Mouse (Mus musculus) liver, embryonic 13.5 days (tissue): ENCODE measurements around the gene Defb48. TPM values are rescaled to one million over a fixed set of nuclear protein-coding genes. Genes with fewer than 3 reads are reported as not detected.

Experiments used
- ATAC-seq: fragments of 200-750 bp; cut with Nextera tagmentation; 2 replicates; pipeline ENCODE4 v1.8.0; 2017; ENCODE audit warnings: low read depth, mild to moderate bottlenecking, moderate number of reproducible peaks, moderate library complexity
- DNase-seq: peaks from one replicate; pipeline ENCODE4 v3.0.0; 2022
- H3K27ac ChIP-seq: fragments of 300-500 bp; sonication (generic); 2 replicates; pipeline ENCODE4 v1.5.1; 2015; ENCODE audit warnings: moderate library complexity, mild to moderate bottlenecking, inconsistent platforms
- H3K27me3 ChIP-seq: fragments of 300-500 bp; sonication (generic); 2 replicates; pipeline ENCODE4 v1.6.1; 2015; ENCODE audit warnings: mild to moderate bottlenecking, inconsistent platforms
- H3K36me3 ChIP-seq: fragments of 300-500 bp; sonication (generic); 2 replicates; pipeline ENCODE4 v1.6.1; 2015; ENCODE audit warnings: mild to moderate bottlenecking, inconsistent platforms
- H3K4me1 ChIP-seq: fragments of 300-500 bp; sonication (generic); replicated peaks from 2 replicates; pipeline ENCODE4 v1.6.1; 2015; ENCODE audit warnings: inconsistent platforms
- H3K4me2 ChIP-seq: fragments of 300-500 bp; sonication (generic); 2 replicates; pipeline ENCODE4 v1.6.1; 2015; ENCODE audit warnings: inconsistent platforms, mild to moderate bottlenecking, moderate library complexity
- H3K4me3 ChIP-seq: fragments of 300-500 bp; sonication (generic); replicated peaks from 2 replicates; pipeline ENCODE4 v1.5.1; 2015; ENCODE audit warnings: mild to moderate bottlenecking, inconsistent platforms
- H3K9ac ChIP-seq: fragments of 300-500 bp; sonication (generic); 2 replicates; pipeline ENCODE4 v1.6.1; 2015; ENCODE audit warnings: mild to moderate bottlenecking, inconsistent platforms
- H3K9me3 ChIP-seq: fragments of 300-500 bp; sonication (generic); replicated peaks from 2 replicates; pipeline ENCODE4 v1.6.1; 2016; ENCODE audit warnings: inconsistent platforms
- WGBS: fragments of 180-500 bp; shearing (Covaris S2); methylation state at CpG from one replicate; pipeline ENCODE4 v1.1.7; 2015; ENCODE audit not compliant: insufficient replicate concordance; 5-methylcytosine and 5-hydroxymethylcytosine counted together
- polyA plus RNA-seq: library from polyadenylated mRNA; unstranded; fragments of >200 nt; fragmentation: Nextera tagmentation; extraction: Ambion mirVana; gene quantifications from 2 replicates; pipeline ENCODE4 v1.2.1, GENCODE M21; 2015

Defb48 gene
- polyA plus RNA-seq, 1 experiment from 2014 or later: not detected

DNA sequence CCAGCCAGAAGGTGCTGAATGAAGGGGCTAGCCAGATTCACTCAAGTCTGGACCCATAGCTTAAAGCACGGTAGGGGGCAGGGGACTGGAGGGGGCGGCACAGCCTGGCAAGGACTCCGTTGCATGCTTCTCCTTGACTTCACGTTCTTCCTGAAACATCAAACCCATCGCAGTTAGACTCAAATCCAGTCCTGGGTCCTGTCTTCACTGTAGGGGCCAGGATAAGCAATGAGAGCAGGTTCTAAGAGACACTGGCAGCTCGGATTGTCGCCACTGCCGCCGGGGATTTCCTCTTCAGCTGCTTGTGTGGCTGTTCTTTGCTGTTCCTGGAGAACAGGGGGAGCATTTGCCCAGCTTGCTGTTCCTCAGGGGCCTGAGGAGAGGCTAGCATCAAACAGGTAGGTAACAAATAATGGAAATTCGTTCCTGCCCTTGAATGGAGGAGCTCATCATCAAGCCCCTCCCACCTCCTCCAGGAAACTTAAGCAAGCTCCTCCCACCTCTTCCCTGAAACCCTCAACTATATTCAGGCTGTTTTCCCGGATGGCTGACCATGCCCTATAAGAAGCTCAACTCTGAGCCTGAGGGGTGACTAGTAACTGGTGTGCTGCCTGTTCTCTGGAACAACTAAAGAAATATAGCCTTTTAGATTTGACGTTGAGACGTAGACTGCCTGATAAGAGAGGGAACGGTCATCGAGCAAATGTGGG lies 18.3 kb downstream of the Defb48 start:
- ATAC-seq: no peak
- Histone ChIP-seq H3K27me3 (no peaks in the 10 kb centered on the region), H3K27ac (no peak overlapping the region), H3K36me3 (no peaks in the 10 kb centered on the region), H3K4me3 (peak overlapping the region; percentile 10), H3K9me3 (no peaks in the 10 kb centered on the region), H3K4me2 (peak overlapping the region; percentile 44), H3K4me1 (no peaks in the 10 kb centered on the region), H3K9ac (no peak overlapping the region)
- 28% methylated on average over 15 of the region's 15 CpGs for WGBS
- DNase-seq: no peak

DNA sequence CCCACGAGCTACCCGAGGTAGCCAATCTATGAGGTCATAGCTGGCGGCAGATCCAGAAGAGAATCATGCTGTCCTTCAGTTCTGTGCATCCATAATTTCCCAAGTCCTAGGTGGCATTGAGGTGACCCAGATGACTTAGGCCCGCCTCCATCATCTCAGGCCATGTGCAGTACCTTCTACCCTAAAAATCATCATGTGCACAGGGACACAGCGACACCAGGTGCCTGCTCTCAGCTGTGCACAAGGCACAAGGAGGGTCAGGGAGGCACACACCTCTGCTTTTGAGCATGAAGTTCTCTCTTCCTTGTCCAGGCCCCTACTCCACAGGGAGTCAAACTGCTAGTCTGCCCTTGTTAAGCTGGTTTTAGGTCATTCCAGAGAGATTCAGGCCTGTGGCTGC lies 19.0 kb downstream of the Defb48 start:
- Histone ChIP-seq H3K27me3 (no peaks in the 10 kb centered on the region), H3K36me3 (no peaks in the 10 kb centered on the region), H3K9ac (no peak overlapping the region), H3K4me2 (no peak overlapping the region; the same call in 1 of the 2 replicates), H3K27ac (no peak overlapping the region), H3K9me3 (no peaks in the 10 kb centered on the region), H3K4me3 (no peak overlapping the region), H3K4me1 (no peaks in the 10 kb centered on the region)
- ATAC-seq: no peak
- 68% methylated on average over 5 of the region's 5 CpGs for WGBS
- no peak for DNase-seq

DNA sequence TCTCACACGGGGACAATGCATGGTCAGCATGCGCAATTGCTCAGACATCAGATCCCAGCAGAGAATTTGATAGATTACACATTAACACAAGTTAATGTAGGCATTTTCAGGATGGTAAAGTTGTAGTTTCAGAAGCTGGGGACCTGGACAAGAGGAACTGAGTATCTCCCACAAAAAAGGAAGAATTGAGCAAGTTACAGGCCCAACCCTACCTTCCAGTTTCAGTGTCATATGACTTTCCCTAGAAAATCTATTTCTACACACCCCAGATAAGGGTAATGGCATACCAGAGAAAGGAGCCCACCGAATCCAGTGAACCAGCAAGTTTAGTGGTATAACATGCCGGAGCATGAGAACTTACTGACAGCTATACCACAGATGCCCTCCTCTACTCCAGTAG lies 20.7 kb downstream of the Defb48 start:
- Histone ChIP-seq H3K36me3 (peaks cover 3% of the 10 kb centered on the region; the same call in 1 of the 2 replicates), H3K4me1 (no peaks in the 10 kb centered on the region), H3K27me3 (no peaks in the 10 kb centered on the region), H3K4me3 (no peak overlapping the region), H3K9me3 (no peaks in the 10 kb centered on the region), H3K9ac (no peak overlapping the region), H3K4me2 (no peak overlapping the region), H3K27ac (no peak overlapping the region)
- ATAC-seq (no peak), DNase-seq (no peak)
- WGBS: 68% methylated on average over 4 of the region's 4 CpGs

DNA sequence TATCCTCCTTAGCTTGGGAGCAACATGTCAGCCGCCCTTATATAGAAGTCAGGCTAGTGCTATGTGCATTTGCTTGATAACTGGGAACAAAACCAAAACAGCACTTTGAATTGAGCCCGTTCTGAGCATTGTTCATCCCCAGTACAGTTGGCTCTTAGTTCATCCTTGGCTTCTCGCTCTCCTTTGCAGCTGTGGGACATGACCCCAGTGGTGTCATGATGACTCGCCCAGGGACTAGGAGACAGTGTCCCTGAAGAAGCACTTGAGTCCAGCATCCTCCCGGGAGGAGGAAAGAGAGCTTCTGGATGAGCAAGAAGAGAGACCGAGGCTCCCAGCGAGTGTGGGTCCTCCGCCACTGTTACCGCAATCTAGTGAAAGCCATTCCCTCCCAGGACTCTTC lies 28.2 kb downstream of the Defb48 start:
- no peak overlapping the region for H3K27ac ChIP-seq
- no peak for DNase-seq
- no peaks in the 10 kb centered on the region for H3K27me3 ChIP-seq
- H3K4me3 ChIP-seq: no peak overlapping the region
- H3K36me3 ChIP-seq: peaks cover 14% of the 10 kb centered on the region
- 76% methylated on average over 9 of the region's 9 CpGs for WGBS
- H3K9ac ChIP-seq: no peak overlapping the region
- no peak overlapping the region for H3K4me2 ChIP-seq
- H3K9me3 ChIP-seq: no peaks in the 10 kb centered on the region
- no peaks in the 10 kb centered on the region for H3K4me1 ChIP-seq
- ATAC-seq: no peak

DNA sequence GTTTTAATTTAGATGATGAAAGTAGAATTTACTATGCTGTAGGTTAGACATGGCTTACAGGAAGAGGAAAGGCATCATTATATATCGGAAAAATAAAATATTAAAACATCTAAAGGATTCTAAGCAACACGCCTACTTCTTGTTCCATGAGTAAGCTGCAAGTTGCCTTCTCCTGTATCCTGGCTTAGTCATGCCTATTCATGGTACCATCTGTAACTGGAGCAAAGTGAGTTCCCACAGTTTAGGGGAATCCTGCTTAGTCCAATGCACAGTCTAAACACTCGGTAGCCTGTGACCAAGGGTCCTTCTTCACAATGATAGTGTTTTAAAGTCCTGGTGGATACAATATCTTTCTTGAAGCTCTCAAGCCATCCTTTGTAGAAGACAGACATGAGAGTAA lies 37.5 kb downstream of the Defb48 start:
- Histone ChIP-seq H3K4me2 (no peak overlapping the region), H3K9ac (no peak overlapping the region), H3K36me3 (peaks cover 13% of the 10 kb centered on the region), H3K4me3 (no peak overlapping the region), H3K4me1 (no peaks in the 10 kb centered on the region), H3K27me3 (no peaks in the 10 kb centered on the region), H3K9me3 (no peaks in the 10 kb centered on the region), H3K27ac (no peak overlapping the region)
- ATAC-seq: no peak
- DNase-seq: no peak
- 68% methylated on average over 3 of the region's 3 CpGs for WGBS

DNA sequence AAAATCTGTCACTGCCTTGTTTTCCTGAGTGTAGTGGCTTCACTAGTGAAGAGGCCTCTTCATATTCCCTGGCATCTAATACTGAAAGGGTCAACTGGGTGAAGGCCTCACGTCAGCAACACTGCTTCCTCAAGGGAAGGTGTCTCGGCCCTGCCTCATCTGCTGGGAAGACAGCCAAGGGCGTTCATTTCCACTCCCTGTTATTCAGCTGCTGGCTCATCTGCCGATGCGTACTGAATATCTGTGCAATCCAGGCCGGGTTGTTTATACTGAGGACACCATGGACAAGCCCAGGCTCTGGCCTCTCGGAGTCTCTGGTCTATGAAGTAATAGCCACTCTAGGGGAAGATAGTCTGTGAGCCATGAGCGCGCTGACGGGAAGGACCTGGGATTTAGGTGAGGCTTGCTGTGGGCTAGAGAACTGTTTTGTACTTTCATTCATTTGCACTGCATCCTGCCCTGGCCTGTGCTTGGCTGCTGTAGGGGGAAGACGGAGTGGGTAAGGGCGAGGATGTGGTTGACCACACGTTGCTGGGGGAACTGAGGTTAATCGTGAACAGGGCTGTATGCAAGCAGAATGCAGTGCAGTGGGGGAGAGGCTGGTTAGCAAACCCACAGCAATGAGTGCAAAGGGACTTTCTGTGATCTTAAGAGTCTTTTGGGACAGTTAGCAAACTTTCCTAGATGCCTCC lies 43.8 kb downstream of the Defb48 start:
- peak; percentile 14 for DNase-seq
- no peak for ATAC-seq
- H3K4me2 ChIP-seq: no peak overlapping the region
- no peaks in the 10 kb centered on the region for H3K4me1 ChIP-seq
- no peak overlapping the region for H3K4me3 ChIP-seq
- H3K9me3 ChIP-seq: 0 out of 2 replicates have a peak, but pooled peaks cover 3% of the 10 kb centered on the region
- no peak overlapping the region for H3K27ac ChIP-seq
- no peak overlapping the region for H3K9ac ChIP-seq
- 22% methylated on average over 14 of the region's 14 CpGs for WGBS
- peaks cover 18% of the 10 kb centered on the region for H3K36me3 ChIP-seq
- H3K27me3 ChIP-seq: no peaks in the 10 kb centered on the region

DNA sequence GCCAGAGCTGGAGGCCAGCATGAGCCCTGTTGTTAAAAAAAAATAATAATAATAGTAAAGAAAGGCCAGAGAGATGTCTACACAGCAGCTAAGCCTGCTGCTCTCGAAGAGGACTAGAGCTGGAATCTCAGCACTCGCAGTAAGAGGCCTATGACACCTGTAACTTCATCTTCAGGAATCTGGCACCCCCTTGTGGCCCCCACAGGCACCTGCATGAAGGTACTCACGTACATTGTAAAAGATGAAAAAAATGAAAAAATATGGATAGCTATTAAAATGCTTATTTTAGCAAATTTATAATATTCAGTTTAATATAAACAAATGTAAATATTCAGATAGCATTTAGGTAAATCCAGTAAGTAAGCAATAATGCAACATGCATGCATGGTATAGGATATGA lies 44.9 kb downstream of the Defb48 start:
- 73% methylated on average over 3 of the region's 3 CpGs for WGBS
- ATAC-seq (no peak), DNase-seq (no peak)
- Histone ChIP-seq H3K4me1 (no peaks in the 10 kb centered on the region), H3K27me3 (no peaks in the 10 kb centered on the region), H3K36me3 (peaks cover 12% of the 10 kb centered on the region), H3K27ac (no peak overlapping the region), H3K9me3 (0 out of 2 replicates have a peak, but pooled peaks cover 3% of the 10 kb centered on the region), H3K9ac (no peak overlapping the region), H3K4me3 (no peak overlapping the region), H3K4me2 (no peak overlapping the region)

DNA sequence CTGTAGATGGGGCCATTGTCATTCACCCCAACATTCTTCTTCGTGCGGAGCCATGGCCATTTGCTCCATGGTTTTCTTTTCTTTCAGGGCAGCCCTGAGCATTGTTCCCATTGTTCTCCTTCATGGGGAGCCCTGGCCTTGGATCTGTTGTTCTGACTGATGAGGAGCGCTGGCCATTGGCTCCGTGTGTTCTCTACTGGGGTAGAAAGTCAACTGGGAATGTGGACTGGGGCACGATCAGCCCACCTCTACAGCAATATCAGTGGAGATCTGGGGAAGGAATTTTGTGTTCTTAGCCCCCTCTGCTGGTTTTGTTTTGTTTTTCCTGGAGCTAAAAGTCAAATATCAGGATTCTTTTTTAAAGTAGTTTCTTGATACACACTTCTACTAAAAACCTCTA lies 46.6 kb downstream of the Defb48 start:
- 79% methylated on average over 5 of the region's 5 CpGs for WGBS
- DNase-seq (no peak), ATAC-seq (no peak)
- H3K9ac ChIP-seq: no peak overlapping the region
- H3K27me3 ChIP-seq: no peaks in the 10 kb centered on the region
- 0 out of 2 replicates have a peak, but pooled peaks cover 3% of the 10 kb centered on the region for H3K9me3 ChIP-seq
- H3K4me2 ChIP-seq: no peak overlapping the region
- no peak overlapping the region for H3K4me3 ChIP-seq
- H3K36me3 ChIP-seq: peaks cover 6% of the 10 kb centered on the region
- H3K27ac ChIP-seq: no peak overlapping the region
- H3K4me1 ChIP-seq: no peaks in the 10 kb centered on the region

DNA sequence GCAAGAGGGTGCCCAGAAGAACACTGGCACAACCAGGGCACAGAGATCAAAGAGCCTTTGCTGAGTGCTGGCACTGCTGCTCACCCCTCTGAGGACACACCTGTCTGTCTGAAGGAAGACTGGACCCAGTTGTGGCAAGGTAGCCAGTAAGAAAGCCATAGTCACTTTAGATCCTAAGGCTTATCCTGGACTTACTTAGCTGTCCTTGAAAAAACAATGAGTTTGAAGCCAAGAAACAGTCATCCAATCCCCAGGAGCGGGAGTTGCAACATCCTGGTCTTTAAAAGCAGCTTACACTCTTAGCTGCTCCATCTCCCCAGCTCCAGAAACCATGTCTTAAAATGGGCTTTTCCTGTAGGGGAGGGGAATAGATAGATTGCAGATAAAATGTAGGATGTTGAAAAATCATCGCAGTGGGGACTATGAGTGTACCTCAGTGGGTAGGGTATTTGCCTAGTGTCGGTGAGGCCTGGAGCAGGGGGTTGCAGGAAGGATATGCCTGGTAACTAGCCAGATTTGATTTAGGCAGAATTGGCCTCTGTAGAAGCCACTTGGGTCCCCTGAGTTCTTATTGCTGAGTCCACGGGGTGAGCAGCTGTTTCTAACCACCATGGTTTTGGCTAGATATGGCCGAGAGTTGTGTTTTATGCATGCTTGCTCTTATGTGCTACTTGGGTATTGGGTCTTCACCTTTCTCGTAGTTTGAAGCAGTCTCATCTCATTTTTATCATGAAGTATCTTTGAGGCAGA lies 47.5 kb downstream of the Defb48 start:
- 76% methylated on average over 6 of the region's 6 CpGs for WGBS
- H3K4me1 ChIP-seq: no peaks in the 10 kb centered on the region

DNA sequence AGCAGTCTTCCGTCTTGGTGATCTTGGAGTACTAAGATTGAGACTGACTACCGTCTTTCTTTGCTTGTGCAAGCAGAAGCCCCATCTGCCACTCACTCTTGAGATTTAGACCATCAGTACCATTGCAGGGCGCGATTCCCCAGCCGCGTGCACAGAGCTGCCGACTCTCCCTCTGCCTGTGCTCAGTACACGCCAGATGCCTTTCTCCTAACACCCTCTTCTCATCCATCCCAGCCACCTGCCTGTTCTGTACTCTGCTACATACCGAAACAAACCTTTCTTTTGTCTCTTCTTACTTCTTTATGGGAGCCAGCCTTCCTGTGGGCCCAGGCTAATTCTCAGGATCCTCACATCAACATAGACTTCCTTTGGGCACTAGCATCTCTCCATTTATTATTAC lies 48.9 kb downstream of the Defb48 start:
- no peak for DNase-seq
- Histone ChIP-seq H3K27me3 (no peaks in the 10 kb centered on the region), H3K4me1 (no peaks in the 10 kb centered on the region), H3K4me3 (no peak overlapping the region), H3K36me3 (peaks cover 6% of the 10 kb centered on the region), H3K9me3 (0 out of 2 replicates have a peak, but pooled peaks cover 3% of the 10 kb centered on the region), H3K9ac (no peak overlapping the region), H3K4me2 (no peak overlapping the region), H3K27ac (no peak overlapping the region)
- ATAC-seq: no peak
- WGBS: 81% methylated on average over 9 of the region's 9 CpGs

More for the DNA sequence above, 47.5 kb downstream of the Defb48 start:
- H3K27me3 ChIP-seq: no peaks in the 10 kb centered on the region
- ATAC-seq (no peak), DNase-seq (no peak)
- H3K9me3 ChIP-seq: 0 out of 2 replicates have a peak, but pooled peaks cover 3% of the 10 kb centered on the region
- no peak overlapping the region for H3K9ac ChIP-seq
- no peak overlapping the region for H3K4me2 ChIP-seq
- no peak overlapping the region for H3K4me3 ChIP-seq
- peaks cover 6% of the 10 kb centered on the region for H3K36me3 ChIP-seq
- H3K27ac ChIP-seq: no peak overlapping the region

DNA sequence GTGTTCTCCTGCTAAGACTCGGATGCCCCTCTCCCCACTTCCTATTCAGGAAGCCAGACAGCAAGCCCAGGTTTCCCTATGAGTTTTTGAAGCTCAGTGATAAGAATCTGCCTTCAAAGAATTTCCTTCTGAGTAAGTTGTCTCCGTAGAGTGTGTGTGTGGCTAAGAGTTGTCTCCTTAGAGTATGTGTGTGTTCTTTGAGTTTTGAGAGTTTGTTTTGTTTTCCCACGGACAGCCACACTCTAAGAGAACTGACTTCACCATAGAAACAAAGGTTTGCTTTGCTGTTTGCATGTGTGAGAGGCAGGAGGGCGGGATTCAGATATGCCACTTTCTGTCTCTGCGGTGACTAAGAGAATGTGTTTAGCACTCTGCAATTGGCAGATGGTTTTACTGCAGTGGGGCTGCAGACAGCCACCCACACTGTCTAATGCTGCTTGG lies 56.2 kb downstream of the Defb48 start:
- 36% methylated on average over 5 of the region's 5 CpGs for WGBS
- H3K4me3 ChIP-seq: no peak overlapping the region
- no peaks in the 10 kb centered on the region for H3K4me1 ChIP-seq
- no peaks in the 10 kb centered on the region for H3K9me3 ChIP-seq
- H3K36me3 ChIP-seq: no peaks in the 10 kb centered on the region
- no peak overlapping the region for H3K27ac ChIP-seq
- H3K27me3 ChIP-seq: no peaks in the 10 kb centered on the region
- DNase-seq: no peak
- no peak overlapping the region for H3K4me2 ChIP-seq
- no peak for ATAC-seq
- H3K9ac ChIP-seq: no peak overlapping the region
